Mouse (Mus musculus): ENCODE results near the gene Maml2. TPM values are rescaled to one million over a fixed set of nuclear protein-coding genes. Genes with fewer than 3 reads are reported as not detected.
A peak's percentile ranks its signal among the peaks of the same experiment; 100 is the strongest.

Maml2 gene
- polyA plus RNA-seq, 1 experiment from 2014 or later = 7.3 TPM

DNA sequence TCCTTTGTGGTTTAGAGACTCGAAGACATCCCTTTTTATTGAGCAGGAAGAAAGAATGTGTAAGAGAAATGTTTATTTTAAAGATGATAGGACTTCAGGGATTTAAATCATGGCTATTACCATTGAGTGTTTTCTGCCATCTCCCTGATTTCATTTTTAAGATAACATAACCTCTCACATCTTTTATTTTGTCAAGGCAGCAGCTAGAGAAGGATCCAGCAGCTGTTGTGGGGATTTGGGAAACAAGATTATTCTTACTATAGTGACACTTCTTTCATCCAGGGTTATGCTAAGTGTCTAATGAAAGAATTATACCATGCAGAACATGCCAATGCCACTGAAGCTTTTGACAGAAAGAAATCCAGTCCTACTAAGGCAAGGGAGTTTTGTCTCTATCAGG is 193.3 kb downstream of the Maml2 start:
- no peak for DNase-seq (ENCODE audit: low spot score)
- WGBS = 70% methylated on average over 1 of the region's 1 CpGs
- no peaks in the 10 kb centered on the region for H3K36me3 ChIP-seq
- H3K9me3 ChIP-seq = no peaks in the 10 kb centered on the region
- H3K4me1 ChIP-seq = peaks cover 13% of the 10 kb centered on the region
- H3K4me3 ChIP-seq = no peak overlapping the region
- H3K27ac ChIP-seq = no peak overlapping the region
- no peaks in the 10 kb centered on the region for H3K27me3 ChIP-seq (ENCODE audit: insufficient read depth, poor library complexity, severe bottlenecking)

DNA sequence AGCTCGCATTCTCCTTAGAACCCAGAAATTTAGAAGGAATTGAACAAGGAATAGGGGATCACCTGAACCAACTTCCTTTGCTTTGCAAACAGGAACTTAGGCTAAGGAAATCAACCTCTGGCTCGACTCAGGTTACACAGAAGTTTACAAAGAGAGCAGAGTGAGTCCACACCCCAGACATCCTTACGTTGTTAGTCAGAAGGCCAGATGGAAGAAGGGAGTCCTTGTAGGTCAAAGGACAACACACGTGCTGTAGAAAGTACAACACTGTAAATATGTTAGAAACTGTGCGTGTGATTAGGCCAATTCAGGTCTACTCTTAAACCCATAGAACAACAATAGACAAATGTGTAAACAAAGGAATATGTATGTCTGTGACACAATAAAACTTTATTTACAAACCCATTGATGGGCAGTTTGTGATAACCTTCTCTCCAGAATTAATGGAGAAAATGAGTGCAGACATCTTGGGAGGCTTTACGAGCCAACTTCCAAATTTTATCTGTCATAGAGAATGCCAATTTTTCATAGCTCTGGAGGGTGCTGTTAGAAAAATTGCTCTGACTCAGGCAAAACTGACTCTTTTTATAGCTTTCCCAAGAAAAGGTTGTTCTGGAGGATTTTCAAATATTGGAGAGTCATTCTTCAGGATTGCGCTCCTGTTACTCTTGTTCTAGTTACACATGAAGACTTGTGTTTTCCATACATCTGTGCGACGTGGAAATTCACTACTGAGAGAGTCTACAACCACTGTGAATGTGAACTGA is 194.3 kb downstream of the Maml2 start:
- no peaks in the 10 kb centered on the region for H3K9me3 ChIP-seq
- H3K36me3 ChIP-seq = no peaks in the 10 kb centered on the region
- H3K27ac ChIP-seq = no peak overlapping the region
- no peak for DNase-seq (ENCODE audit: low spot score)
- H3K4me1 ChIP-seq = peaks cover 18% of the 10 kb centered on the region
- no peaks in the 10 kb centered on the region for H3K27me3 ChIP-seq (ENCODE audit: insufficient read depth, poor library complexity, severe bottlenecking)
- H3K4me3 ChIP-seq = no peak overlapping the region
- 79% methylated on average over 9 of the region's 9 CpGs for WGBS

DNA sequence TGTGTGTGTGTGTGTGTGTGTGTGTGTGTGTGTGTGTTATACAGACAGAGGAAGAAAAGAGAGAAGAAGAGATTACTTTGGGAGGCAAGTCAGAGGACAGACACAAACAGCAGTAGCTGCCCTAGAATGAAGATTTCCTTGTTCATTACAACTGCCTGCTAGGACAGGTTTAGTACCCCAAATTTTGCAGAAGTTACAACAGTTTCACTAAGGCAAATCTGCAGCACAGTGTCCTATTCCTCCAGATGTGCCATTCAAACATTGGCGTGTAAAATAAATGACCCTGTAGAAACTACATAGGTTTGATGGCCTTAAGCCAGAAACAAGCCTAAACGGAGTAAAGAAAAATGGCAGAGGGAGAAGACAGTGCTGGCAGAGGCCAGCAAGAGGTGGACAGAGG is 195.1 kb downstream of the Maml2 start:
- Histone ChIP-seq H3K27me3 (ENCODE audit: insufficient read depth, poor library complexity, severe bottlenecking) (no peaks in the 10 kb centered on the region), H3K4me3 (no peak overlapping the region), H3K9me3 (no peaks in the 10 kb centered on the region), H3K27ac (no peak overlapping the region), H3K36me3 (no peaks in the 10 kb centered on the region), H3K4me1 (peaks cover 24% of the 10 kb centered on the region)
- DNase-seq (ENCODE audit: low spot score) = no peak
- WGBS = 83% methylated on average over 2 of the region's 2 CpGs

DNA sequence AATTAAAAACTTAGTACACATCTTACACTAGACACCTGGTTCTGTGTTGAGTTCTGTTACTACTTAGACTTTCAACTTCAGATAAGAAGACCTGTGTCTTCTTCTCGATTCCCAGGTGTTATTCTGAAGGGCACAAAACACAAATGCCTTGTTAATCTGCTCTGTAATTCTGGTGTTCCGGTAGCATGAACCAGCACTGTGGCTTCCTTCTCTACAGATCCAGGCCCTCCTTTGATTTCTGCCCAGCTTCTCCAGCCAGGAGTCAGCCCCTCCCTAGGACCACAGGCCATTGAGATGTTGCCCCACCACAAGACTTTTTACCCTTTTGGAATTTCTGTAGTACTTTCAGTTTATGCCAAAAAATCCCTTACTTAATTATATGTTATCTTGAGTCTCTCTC is 196.0 kb downstream of the Maml2 start:
- H3K27ac ChIP-seq = no peak overlapping the region; the same call in 1 of the 2 replicates
- H3K9me3 ChIP-seq = no peaks in the 10 kb centered on the region
- H3K4me3 ChIP-seq = no peak overlapping the region
- peaks cover 32% of the 10 kb centered on the region for H3K4me1 ChIP-seq
- no peaks in the 10 kb centered on the region for H3K27me3 ChIP-seq (ENCODE audit: insufficient read depth, poor library complexity, severe bottlenecking)
- DNase-seq (ENCODE audit: low spot score) = no peak
- WGBS = 89% methylated on average over 2 of the region's 2 CpGs
- H3K36me3 ChIP-seq = no peaks in the 10 kb centered on the region

DNA sequence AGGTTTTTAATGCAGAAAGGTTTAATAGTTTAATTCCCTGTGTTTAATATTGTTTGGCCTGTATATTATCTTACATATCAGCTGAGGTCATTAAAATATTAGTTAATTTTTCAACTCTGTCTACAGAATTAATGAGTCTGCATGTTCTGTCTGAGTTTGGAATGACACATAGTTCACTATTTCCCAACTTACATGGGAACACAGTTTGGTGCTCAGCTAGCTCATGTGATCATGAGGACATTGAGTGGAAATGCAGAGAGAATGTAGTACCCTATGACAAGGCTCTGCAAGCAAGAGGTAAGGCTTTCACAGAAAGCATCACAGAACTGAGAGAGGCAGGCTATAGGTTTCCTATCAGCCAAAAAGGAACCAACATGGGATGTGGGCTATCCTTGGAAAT is 197.8 kb downstream of the Maml2 start:
- Histone ChIP-seq H3K27ac (no peak overlapping the region), H3K9me3 (no peaks in the 10 kb centered on the region), H3K4me3 (no peak overlapping the region), H3K27me3 (ENCODE audit: insufficient read depth, poor library complexity, severe bottlenecking) (no peaks in the 10 kb centered on the region), H3K36me3 (no peaks in the 10 kb centered on the region), H3K4me1 (peaks cover 29% of the 10 kb centered on the region)
- no peak for DNase-seq (ENCODE audit: low spot score)

DNA sequence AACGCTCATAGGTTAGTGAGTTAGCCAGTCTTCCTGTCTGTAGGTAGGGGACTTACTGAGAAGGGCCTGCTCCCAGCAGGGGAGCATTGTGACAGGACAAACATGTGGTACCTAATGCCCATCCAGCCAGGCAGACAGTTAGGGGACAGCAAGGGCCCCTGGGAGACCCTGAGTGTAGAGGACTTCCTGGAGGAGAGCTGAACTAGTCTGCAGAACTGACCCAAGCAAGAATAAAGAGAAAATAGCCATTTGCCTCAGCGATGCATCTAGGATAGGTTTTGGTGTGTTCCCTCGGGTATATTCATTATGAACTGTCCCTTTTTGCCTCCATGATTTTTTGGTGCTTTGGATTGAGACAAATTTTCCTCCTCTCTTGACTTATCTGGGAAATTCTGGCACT is 199.3 kb downstream of the Maml2 start:
- DNase-seq (ENCODE audit: low spot score) = no peak
- peak overlapping the region; percentile 78 for H3K27ac ChIP-seq
- no peak overlapping the region for H3K4me3 ChIP-seq
- no peaks in the 10 kb centered on the region for H3K9me3 ChIP-seq
- no peaks in the 10 kb centered on the region for H3K36me3 ChIP-seq
- H3K4me1 ChIP-seq = peaks cover 29% of the 10 kb centered on the region
- no peaks in the 10 kb centered on the region for H3K27me3 ChIP-seq (ENCODE audit: insufficient read depth, poor library complexity, severe bottlenecking)
- WGBS = 67% methylated on average over 3 of the region's 3 CpGs

DNA sequence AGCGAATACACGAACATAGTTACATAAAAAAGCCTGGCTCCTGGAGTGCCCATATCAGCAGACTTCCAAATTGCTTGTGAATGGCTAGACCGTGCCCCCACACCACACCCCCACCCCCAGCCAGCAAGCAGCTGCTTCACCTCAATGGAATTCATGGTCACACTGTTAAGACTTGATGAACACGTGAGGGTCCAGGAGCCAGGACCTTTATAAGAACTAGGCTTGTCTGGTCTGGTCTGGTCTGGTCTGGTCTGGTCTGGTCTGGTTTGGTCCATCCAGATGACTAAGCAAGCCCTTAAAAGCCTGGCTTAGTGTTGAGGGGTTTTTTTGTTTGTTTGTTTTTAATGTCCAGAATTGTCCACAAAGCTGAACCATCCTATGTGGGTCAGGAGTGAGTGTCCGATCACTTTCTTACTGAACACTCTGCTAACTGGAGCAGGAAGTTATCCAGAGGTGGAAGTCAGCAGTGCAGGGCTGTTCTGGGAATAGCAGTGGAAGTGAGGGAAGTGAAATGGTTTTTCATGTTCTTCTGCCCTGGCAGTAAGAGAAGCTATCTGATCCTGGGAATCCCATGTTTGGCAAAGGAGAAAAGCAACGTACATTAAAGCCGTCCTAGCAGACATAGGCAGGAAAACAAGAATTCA is 200.1 kb downstream of the Maml2 start:
- DNase-seq (ENCODE audit: low spot score) = peak; percentile 87
- 45% methylated on average over 7 of the region's 7 CpGs for WGBS

DNA sequence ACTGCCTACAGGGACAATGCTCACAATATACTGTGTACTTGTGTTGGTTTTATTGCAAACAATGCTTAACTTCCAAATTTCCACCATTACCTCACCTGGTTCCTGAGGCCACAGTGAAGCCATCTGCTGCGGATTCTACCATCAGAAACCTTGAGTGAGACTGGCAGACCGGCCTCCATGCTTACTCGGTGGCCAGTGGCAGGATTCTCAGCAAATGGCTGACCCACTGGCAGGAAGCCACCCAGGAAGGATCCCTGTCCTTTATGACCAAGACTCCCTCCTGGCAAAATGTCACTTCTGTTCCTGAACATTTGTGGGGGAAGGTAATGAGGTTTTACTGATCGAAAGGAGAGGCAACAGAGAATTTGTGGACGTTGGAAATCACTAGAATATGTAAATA is 202.3 kb downstream of the Maml2 start:
- no peak overlapping the region for H3K4me3 ChIP-seq
- no peaks in the 10 kb centered on the region for H3K36me3 ChIP-seq
- no peak overlapping the region; the same call in 1 of the 2 replicates for H3K27ac ChIP-seq
- WGBS = 86% methylated on average over 5 of the region's 5 CpGs
- no peak for DNase-seq (ENCODE audit: low spot score)
- H3K27me3 ChIP-seq (ENCODE audit: insufficient read depth, poor library complexity, severe bottlenecking) = no peaks in the 10 kb centered on the region
- H3K4me1 ChIP-seq = peaks cover 19% of the 10 kb centered on the region
- H3K9me3 ChIP-seq = no peaks in the 10 kb centered on the region

More for the DNA sequence above, 200.1 kb downstream of the Maml2 start:
- Histone ChIP-seq H3K36me3 (no peaks in the 10 kb centered on the region), H3K4me1 (peaks cover 29% of the 10 kb centered on the region), H3K9me3 (no peaks in the 10 kb centered on the region), H3K4me3 (no peak overlapping the region), H3K27me3 (ENCODE audit: insufficient read depth, poor library complexity, severe bottlenecking) (no peaks in the 10 kb centered on the region), H3K27ac (peak overlapping the region; percentile 78)

DNA sequence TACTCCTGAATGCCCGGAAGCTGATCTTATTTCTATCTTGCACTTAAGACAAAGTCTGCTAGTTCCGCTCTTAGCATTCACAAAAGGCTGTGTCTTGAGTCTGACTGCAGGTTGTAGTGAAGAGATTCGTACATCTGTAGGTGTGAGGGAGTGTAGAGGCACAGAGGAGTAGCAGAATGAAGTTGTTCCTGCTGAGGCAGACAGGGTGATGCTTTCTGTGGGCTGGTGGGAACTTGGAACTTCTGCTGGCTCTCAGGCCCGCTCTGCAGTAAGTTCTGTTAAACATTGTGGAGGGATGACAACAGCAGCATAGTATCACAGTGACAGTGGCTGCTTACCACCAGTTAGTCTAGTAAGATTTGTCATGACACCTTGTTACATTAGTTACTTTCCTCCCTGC is 207.3 kb downstream of the Maml2 start:
- H3K9me3 ChIP-seq = no peaks in the 10 kb centered on the region
- peak overlapping the region; percentile 29; the same call in 1 of the 2 replicates for H3K27ac ChIP-seq
- 74% methylated on average over 4 of the region's 4 CpGs for WGBS
- DNase-seq (ENCODE audit: low spot score) = no peak
- H3K36me3 ChIP-seq = no peaks in the 10 kb centered on the region
- H3K4me3 ChIP-seq = no peak overlapping the region
- H3K27me3 ChIP-seq (ENCODE audit: insufficient read depth, poor library complexity, severe bottlenecking) = no peaks in the 10 kb centered on the region
- peaks cover 18% of the 10 kb centered on the region; the same call in 1 of the 2 replicates for H3K4me1 ChIP-seq

DNA sequence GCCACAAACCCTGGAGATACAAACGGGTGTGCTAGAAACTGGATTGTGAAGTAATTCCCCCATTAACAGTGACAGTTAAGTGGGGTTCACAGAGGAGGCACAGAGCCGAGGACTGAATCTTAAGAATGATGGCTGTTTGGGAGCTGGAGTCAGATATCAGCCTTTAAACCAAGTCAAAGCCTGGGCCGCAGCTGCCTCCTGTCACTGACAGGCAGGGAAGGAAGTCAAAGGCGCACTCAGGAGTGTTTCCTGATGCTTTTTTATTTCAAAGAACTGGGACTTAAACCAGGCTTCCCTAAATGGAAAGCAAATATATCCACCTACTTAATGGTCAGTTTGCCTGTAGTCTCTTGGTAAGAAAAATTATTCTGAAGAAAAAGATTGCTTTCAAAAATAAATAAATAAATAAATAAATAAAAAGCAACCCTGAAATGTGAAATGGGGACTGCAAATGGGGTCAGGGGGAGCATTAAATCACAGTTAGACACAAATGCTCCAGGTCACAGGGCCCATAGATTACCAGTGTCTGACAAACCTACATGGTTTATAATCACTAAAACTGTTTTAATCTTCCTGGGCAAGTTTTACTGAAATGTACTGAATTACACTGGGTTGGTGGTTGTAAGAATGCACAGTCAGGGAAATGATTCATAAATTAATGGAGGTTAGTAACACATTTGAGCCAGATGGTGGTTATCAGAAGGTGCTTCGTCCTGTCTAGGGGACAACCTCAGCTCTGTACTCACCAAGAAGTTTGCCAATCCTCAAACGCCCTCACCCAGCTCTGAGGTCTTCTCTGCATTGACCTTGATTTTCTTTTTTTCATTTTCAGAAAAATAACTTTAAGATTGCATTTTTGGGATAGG is 209.4 kb downstream of the Maml2 start:
- H3K4me1 ChIP-seq = peaks cover 21% of the 10 kb centered on the region; the same call in 1 of the 2 replicates
- WGBS = 33% methylated on average over 6 of the region's 6 CpGs
- H3K27ac ChIP-seq = peak overlapping the region; percentile 44; the same call in 1 of the 2 replicates
- no peaks in the 10 kb centered on the region for H3K27me3 ChIP-seq (ENCODE audit: insufficient read depth, poor library complexity, severe bottlenecking)
- no peaks in the 10 kb centered on the region for H3K36me3 ChIP-seq
- no peak overlapping the region for H3K4me3 ChIP-seq
- no peaks in the 10 kb centered on the region for H3K9me3 ChIP-seq
- no peak for DNase-seq (ENCODE audit: low spot score)

DNA sequence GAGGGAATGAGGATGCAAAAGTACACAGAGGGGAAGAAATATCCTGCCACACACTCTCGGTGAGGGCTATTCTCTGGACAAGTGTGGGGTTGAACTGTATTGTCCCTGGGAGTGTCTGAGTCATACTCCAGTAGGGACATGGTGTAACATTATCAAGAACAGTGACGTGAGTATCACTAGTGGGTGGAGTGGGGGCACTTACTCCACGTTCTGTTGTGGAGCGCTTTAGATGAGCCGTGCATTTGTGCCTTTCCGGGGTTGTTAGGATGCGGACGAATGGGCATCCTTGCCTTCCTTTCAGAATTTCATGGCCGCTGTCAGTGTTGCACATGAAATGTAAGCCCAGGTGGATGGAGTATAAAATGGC is 210.0 kb downstream of the Maml2 start:
- Histone ChIP-seq H3K9me3 (no peaks in the 10 kb centered on the region), H3K27me3 (ENCODE audit: insufficient read depth, poor library complexity, severe bottlenecking) (no peaks in the 10 kb centered on the region), H3K36me3 (no peaks in the 10 kb centered on the region), H3K4me3 (no peak overlapping the region), H3K4me1 (peaks cover 24% of the 10 kb centered on the region; the same call in 1 of the 2 replicates), H3K27ac (no peak overlapping the region)
- DNase-seq (ENCODE audit: low spot score) = no peak
- WGBS = 81% methylated on average over 9 of the region's 9 CpGs

DNA sequence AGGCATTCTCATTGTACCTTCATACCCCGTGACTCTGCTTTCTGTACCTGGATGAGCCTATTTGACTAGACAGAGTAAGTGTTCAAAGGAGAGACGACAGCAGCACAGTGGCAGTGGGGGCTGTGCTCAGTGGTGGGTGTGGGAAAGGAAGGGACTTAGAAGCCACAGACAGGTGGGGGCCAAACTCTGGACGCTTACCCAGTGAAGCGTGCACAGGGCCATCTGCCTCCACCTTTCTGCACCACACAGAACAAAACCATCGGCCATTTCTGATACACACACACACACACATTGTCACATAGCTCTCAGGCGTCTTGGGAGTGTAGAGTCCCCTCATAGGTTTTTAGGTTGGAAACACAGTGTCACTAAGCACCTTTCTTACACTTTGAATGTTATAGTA is 212.0 kb downstream of the Maml2 start:
- 80% methylated on average over 6 of the region's 6 CpGs for WGBS
- Histone ChIP-seq H3K4me1 (peaks cover 34% of the 10 kb centered on the region; the same call in 1 of the 2 replicates), H3K36me3 (0 out of 2 replicates have a peak, but pooled peaks cover 2% of the 10 kb centered on the region), H3K4me3 (no peak overlapping the region), H3K27ac (no peak overlapping the region), H3K9me3 (no peaks in the 10 kb centered on the region), H3K27me3 (ENCODE audit: insufficient read depth, poor library complexity, severe bottlenecking) (no peaks in the 10 kb centered on the region)
- no peak for DNase-seq (ENCODE audit: low spot score)

All from heart, embryonic 10.5 days (tissue).